Mouse (Mus musculus) stomach, embryonic 14.5 days (tissue): ENCODE results near the gene Sin3b. TPM values are rescaled to one million over a fixed set of nuclear protein-coding genes. Genes with fewer than 3 reads are reported as not detected.
"Not testable (repeated sequence)": the region's sequence is repeated elsewhere in the genome, so short reads cannot be mapped to it uniquely, and the experiment has no call there.

ENCODE experiments used
- ATAC-seq: fragments of 200-750 bp; cut with Nextera tagmentation; 2 replicates; pipeline ENCODE4 v1.8.0; 2017; ENCODE audit warnings: low read depth, moderate TSS enrichment; ENCODE audit not compliant: insufficient number of reproducible peaks, insufficient read depth, low FRiP score
- H3K27ac ChIP-seq: fragments of 300-500 bp; sonication (generic); 2 replicates; pipeline ENCODE4 v1.5.1; 2014; ENCODE audit warnings: mild to moderate bottlenecking, low read length, moderate library complexity, mixed read lengths
- H3K27me3 ChIP-seq: fragments of 300-500 bp; sonication (generic); 2 replicates; pipeline ENCODE4 v1.6.1; 2014; ENCODE audit warnings: low read length, control low read depth, mixed read lengths; ENCODE audit not compliant: control insufficient read depth, insufficient read depth
- H3K36me3 ChIP-seq: fragments of 300-500 bp; sonication (generic); 2 replicates; pipeline ENCODE4 v1.6.1; 2014; ENCODE audit warnings: mild to moderate bottlenecking, control low read depth, low read length, moderate library complexity, mixed read lengths; ENCODE audit not compliant: control insufficient read depth, insufficient read depth
- H3K4me1 ChIP-seq: fragments of 300-500 bp; sonication (generic); 2 replicates; pipeline ENCODE4 v1.6.1; 2014; ENCODE audit warnings: low read length, control low read depth, mixed read lengths; ENCODE audit not compliant: control insufficient read depth, insufficient read depth
- H3K4me2 ChIP-seq: fragments of 300-500 bp; sonication (generic); replicated peaks from 2 replicates; pipeline ENCODE4 v1.6.1; 2014; ENCODE audit warnings: low read depth, low read length, control low read depth
- H3K4me3 ChIP-seq: fragments of 300-500 bp; sonication (generic); 2 replicates; pipeline ENCODE4 v1.5.1; 2014; ENCODE audit warnings: low read depth, low read length, control low read depth
- H3K9ac ChIP-seq: fragments of 300-500 bp; sonication (generic); replicated peaks from 2 replicates; pipeline ENCODE4 v1.6.1; 2014; ENCODE audit warnings: low read depth, mild to moderate bottlenecking, control low read depth, low read length, moderate library complexity, mixed read lengths
- H3K9me3 ChIP-seq: fragments of 300-500 bp; sonication (generic); 2 replicates; pipeline ENCODE4 v1.6.1; 2016; ENCODE audit warnings: low read depth, low read length, control low read depth; ENCODE audit not compliant: control insufficient read depth
- WGBS: fragments of 180-500 bp; shearing (Covaris S2); extraction: QIAGEN DNeasy Blood & Tissue Kit; methylation state at CpG from one replicate; pipeline ENCODE4 v1.1.7; 2014; 5-methylcytosine and 5-hydroxymethylcytosine counted together
- polyA plus RNA-seq: library from polyadenylated mRNA; unstranded; fragments of >200 nt; fragmentation: Nextera tagmentation; extraction: Ambion mirVana; gene quantifications from 2 replicates; pipeline ENCODE4 v1.2.1, GENCODE M21; 2014

The Sin3b gene
- polyA plus RNA-seq, 1 experiment from 2014 or later: 178 TPM

DNA sequence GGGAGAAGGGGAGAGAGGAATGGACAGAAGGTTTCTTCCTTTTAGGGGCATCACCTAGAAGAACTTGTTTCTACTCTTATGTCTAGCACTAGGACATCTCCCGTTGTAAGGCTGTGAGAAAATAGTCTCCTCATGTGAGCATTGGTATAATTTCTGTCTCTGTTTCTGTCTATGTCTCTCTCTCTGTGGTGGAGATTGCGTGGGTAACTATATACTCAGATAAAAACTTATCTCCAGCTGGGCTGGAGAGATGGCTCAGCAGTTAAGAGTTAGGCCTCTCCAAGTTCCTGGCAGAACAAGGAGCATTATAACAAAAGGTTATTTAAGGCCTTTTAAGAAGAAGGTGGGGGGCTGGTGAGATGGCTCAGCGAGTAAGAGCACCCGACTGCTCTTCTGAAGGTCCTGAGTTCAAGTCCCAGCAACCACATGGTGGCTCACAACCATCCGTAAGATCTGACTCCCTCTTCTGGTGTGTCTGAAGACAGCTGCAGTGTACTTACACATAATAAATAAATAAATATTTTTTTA is 39.4 kb upstream of the Sin3b start:
- not testable (repeated sequence) for H3K4me3 ChIP-seq, H3K4me2 ChIP-seq, H3K9ac ChIP-seq, H3K4me1 ChIP-seq, ATAC-seq, H3K9me3 ChIP-seq, H3K27me3 ChIP-seq, H3K36me3 ChIP-seq, H3K27ac ChIP-seq
- WGBS: 86% methylated on average over 5 of the region's 5 CpGs

DNA sequence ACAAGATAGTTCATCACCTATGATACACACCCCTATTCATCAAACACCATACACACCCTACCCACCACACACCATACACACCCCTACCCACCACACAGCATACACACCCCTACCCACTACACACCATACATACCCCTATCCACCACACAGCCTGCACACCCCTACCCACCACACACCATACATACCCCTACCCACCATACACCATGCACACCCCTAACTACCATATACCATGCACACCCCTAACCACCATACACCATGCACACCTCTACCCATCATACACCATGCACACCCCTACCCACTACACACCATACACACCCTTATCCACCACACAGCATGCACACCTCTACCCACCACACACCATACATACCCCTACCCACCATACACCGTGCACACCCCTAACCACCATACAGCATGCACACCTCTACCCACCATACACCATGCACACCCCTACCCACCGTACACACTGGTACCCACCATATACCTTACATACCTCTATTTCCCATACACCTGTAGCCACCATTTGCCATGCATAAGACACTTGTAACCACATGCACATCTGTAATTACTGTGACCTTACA is 24.6 kb upstream of the Sin3b start:
- Histone ChIP-seq H3K4me2 (no peak overlapping the region), H3K27ac (no peak overlapping the region), H3K9me3 (no peaks in the 10 kb centered on the region), H3K27me3 (no peaks in the 10 kb centered on the region), H3K4me1 (no peaks in the 10 kb centered on the region), H3K36me3 (no peaks in the 10 kb centered on the region), H3K9ac (no peak overlapping the region), H3K4me3 (no peak overlapping the region)
- WGBS: 96% methylated on average over 2 of the region's 2 CpGs
- ATAC-seq: no peak

DNA sequence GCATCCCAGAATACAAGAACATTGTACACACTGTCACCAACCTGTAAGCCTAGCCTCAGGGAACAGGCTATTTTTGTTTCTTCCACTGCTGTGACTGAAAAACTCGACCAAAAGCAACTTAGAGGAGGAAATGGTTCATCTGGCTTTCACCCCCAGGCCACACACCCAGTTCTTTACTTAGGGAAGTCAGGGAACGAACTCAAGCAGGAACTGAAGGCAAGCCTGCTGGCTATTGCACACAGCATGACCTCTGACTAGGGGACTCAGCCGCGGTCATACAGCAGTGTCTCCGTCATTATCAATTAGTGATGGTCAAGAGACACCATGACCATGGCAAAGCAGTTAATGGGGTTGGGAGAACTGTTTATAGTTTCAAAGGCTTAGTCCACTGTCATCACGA is 10.5 kb upstream of the Sin3b start:
- no peak for ATAC-seq
- H3K27me3 ChIP-seq: no peaks in the 10 kb centered on the region
- no peak overlapping the region for H3K27ac ChIP-seq
- no peaks in the 10 kb centered on the region for H3K9me3 ChIP-seq
- no peaks in the 10 kb centered on the region for H3K4me1 ChIP-seq
- H3K36me3 ChIP-seq: no peaks in the 10 kb centered on the region
- no peak overlapping the region for H3K4me2 ChIP-seq
- 64% methylated on average over 6 of the region's 6 CpGs for WGBS
- no peak overlapping the region for H3K9ac ChIP-seq
- H3K4me3 ChIP-seq: no peak overlapping the region

DNA sequence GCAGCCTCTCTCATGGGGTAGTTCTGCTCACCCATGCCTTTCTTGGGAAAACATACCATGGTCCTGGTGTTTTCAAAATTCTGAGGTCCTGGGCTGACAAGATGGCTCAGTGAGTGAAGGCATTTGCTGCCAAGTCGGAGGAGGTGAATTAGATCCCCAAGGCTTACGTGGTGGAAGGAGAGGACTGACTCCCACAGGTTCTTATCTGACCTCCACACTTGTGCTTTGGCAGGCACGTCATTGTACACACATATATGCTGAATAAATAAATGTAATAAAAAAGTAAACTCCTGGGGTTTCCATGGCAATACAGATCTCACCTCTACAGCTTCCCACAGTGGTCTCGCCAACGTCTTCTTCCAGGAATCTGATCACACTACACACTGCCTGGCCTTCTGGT is 6.5 kb upstream of the Sin3b start:
- H3K4me3 ChIP-seq: no peak overlapping the region
- H3K9me3 ChIP-seq: no peaks in the 10 kb centered on the region
- H3K27ac ChIP-seq: no peak overlapping the region
- H3K36me3 ChIP-seq: no peaks in the 10 kb centered on the region
- H3K4me1 ChIP-seq: no peaks in the 10 kb centered on the region
- ATAC-seq: no peak
- H3K27me3 ChIP-seq: no peaks in the 10 kb centered on the region
- no peak overlapping the region for H3K4me2 ChIP-seq
- WGBS: 68% methylated on average over 5 of the region's 5 CpGs
- no peak overlapping the region for H3K9ac ChIP-seq

DNA sequence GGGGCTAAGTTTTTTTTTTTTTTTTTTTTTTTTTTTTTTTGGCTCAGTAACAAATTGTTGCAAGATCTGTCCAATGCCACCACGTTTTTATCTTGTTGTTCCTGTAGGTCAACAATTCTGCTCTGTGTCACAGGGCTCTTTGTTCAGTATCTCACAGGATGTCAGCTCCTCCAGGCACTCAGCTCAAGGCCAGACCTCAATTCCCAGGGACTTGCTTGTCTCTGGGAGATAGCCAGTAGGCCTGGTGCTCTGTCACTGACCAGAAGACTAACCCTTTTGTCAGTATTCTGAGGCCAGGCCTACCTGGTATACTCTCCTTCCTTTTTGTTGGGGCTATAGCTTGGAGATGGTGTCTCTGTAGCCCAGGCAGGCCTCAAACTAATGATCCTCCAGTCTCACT is 2.5 kb upstream of the Sin3b start:
- Histone ChIP-seq H3K27me3 (no peaks in the 10 kb centered on the region), H3K9ac (no peak overlapping the region), H3K4me2 (no peak overlapping the region), H3K36me3 (peaks cover 1% of the 10 kb centered on the region), H3K27ac (no peak overlapping the region), H3K9me3 (no peaks in the 10 kb centered on the region), H3K4me3 (no peak overlapping the region), H3K4me1 (peaks cover 8% of the 10 kb centered on the region)
- ATAC-seq: no peak
- WGBS: 20% methylated on average over 1 of the region's 1 CpGs

DNA sequence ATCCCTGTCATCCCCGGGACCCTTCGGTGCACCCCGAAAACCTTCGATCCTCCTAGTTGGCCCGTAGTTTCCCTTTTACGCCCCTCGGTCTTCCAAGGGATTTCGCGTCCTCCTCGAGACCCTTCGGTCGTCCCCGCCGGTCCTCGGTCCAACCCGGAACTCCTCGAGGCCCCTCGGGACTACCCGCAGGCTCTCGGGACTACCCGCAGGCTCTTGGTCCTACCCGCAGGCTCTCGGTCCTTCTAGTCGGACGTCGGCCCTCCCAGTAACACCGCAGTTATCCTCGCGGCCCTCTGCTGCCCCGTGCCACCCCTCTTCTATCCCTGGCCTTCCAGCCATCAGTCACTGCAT is 541 bp downstream of the Sin3b start:
- ATAC-seq: no peak
- no peaks in the 10 kb centered on the region for H3K9me3 ChIP-seq
- H3K27ac ChIP-seq: no peak overlapping the region
- H3K36me3 ChIP-seq: peaks cover 32% of the 10 kb centered on the region
- peaks cover 8% of the 10 kb centered on the region for H3K4me1 ChIP-seq
- peak overlapping the region; percentile 96 for H3K9ac ChIP-seq
- under 1% methylated on average over 30 of the region's 30 CpGs for WGBS
- H3K4me2 ChIP-seq: peak overlapping the region; percentile 90
- H3K27me3 ChIP-seq: no peaks in the 10 kb centered on the region
- peak overlapping the region; percentile 94 for H3K4me3 ChIP-seq

DNA sequence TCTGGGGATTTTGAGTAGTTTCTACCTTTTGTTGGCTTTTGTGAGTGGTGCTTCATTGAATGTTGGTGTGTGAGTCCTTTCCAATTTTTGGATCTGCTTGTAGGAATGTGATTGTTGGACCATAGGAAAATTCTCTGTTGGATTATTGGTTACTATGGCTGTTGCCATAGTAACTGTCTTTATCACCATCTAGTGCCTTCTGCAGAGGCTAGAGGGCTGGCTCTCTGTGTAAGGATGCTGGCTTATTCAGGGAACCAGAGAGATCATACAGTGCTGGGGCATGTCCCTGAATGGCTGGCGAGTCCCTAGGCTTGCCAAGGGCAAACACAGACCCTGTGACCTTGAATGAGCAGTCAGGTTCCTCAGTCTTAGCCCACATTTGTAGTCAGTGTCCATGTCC is 5.6 kb downstream of the Sin3b start:
- no peak for ATAC-seq
- Histone ChIP-seq H3K9me3 (no peaks in the 10 kb centered on the region), H3K9ac (no peak overlapping the region), H3K36me3 (peaks cover 77% of the 10 kb centered on the region), H3K27me3 (no peaks in the 10 kb centered on the region), H3K27ac (no peak overlapping the region), H3K4me2 (no peak overlapping the region), H3K4me1 (peaks cover 8% of the 10 kb centered on the region), H3K4me3 (no peak overlapping the region)
- 90% methylated on average over 1 of the region's 1 CpGs for WGBS

DNA sequence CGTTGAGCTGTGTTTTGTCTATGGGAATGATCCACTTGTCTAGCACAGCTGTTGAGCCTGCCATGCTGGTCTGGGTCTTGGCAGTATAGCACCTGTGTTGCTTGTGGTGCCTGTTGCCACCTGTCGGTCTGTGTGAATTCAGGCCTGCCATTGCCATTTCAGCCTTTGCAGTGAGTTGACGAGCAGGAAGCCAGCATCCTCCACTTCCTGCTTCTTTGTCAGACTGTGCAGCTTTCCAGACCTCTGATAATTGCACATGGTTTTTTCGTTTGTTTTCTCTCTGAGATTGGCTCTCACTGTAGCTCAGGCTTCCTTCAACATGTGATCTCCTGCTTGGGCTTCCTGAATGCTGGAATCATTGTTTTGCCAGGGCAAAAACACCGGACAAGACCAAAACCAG is 11.9 kb downstream of the Sin3b start:
- Histone ChIP-seq H3K9me3 (no peaks in the 10 kb centered on the region), H3K4me3 (no peak overlapping the region), H3K9ac (no peak overlapping the region), H3K4me2 (no peak overlapping the region), H3K27ac (no peak overlapping the region), H3K4me1 (no peaks in the 10 kb centered on the region), H3K36me3 (peaks cover 89% of the 10 kb centered on the region), H3K27me3 (no peaks in the 10 kb centered on the region)
- no peak for ATAC-seq
- WGBS: 78% methylated on average over 5 of the region's 5 CpGs

DNA sequence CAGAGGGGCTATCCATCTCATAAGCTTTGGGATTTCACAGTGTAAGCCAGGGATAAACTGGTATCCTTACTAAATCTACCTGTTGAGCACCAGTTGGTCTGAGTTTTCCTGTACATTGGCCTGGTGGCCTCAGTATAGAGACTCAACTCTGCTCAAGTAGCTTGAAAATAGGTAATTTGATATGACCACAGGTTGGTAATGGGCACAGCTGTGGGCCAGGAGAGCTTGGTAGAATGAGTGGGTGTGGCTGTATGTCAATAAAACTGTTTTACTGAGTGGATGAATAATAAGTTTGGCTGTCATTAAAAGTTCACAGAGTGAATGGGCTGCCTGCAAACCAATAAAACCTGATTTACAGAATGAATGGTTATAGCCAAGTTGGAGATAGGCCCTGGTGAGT is 13.8 kb downstream of the Sin3b start:
- Histone ChIP-seq H3K4me1 (no peaks in the 10 kb centered on the region), H3K9ac (no peak overlapping the region), H3K27me3 (no peaks in the 10 kb centered on the region), H3K4me2 (no peak overlapping the region), H3K36me3 (peaks cover 80% of the 10 kb centered on the region), H3K27ac (no peak overlapping the region), H3K4me3 (no peak overlapping the region), H3K9me3 (no peaks in the 10 kb centered on the region)
- no peak for ATAC-seq
